Mouse (Mus musculus): ENCODE data around the gene Gm9857.

- TF ChIP-seq CTCF (IDR thresholded peaks at IDR 0.05; ENCODE audit: insufficient read depth, low read depth, low read length) (no peak), POLR2A (IDR thresholded peaks at IDR 0.05; ENCODE audit: insufficient read depth, low read depth, low read length) (no peak)
These were observed 21.0 kb upstream of the Gm9857 start for GRCm38 (mm10) chr3:108961226-108961625.

Measured in olfactory bulb, adult 2 months (tissue).